Mouse (Mus musculus) adrenal gland, adult (tissue): Measurements from ENCODE around the gene Kcnma1.

Experiments used
- DNase-seq, 2 experiments: peaks; one replicate each; pipeline ENCODE4 v3.0.0; 2022 to 2023; ENCODE audit warnings: low spot score in 1 of 2; ENCODE audit not compliant: inconsistent age in 2 of 2

Gene Kcnma1

GRCm38 (mm10) chr14:23877561-23877960, 136.7 kb downstream of the Kcnma1 start:
- no peak for DNase-seq

GRCm38 (mm10) chr14:23874545-23874944, 139.7 kb downstream of the Kcnma1 start:
- DNase-seq, result no peak

- DNase-seq, result no peak
Measured at GRCm38 (mm10) chr14:23857034-23857433, 157.3 kb downstream of the Kcnma1 start.

- peak; percentile 39 to 87 for DNase-seq
Measured at GRCm38 (mm10) chr14:23854946-23855345, 159.3 kb downstream of the Kcnma1 start.

GRCm38 (mm10) chr14:23848529-23849141, 165.7 kb downstream of the Kcnma1 start:
- peak in 1 of 2 experiments; percentile 60 for DNase-seq

- peak; percentile 62 to 70 for DNase-seq
Measured at GRCm38 (mm10) chr14:23846706-23847105, 167.6 kb downstream of the Kcnma1 start.

GRCm38 (mm10) chr14:23842025-23842424, 172.3 kb downstream of the Kcnma1 start:
- DNase-seq, result no peak

- DNase-seq, result no peak
Measured at GRCm38 (mm10) chr14:23839613-23840012, 174.7 kb downstream of the Kcnma1 start.

GRCm38 (mm10) chr14:23835387-23836111, 178.7 kb downstream of the Kcnma1 start:
- DNase-seq, result peak; percentile 64 to 65

- no peak for DNase-seq
Measured at GRCm38 (mm10) chr14:23831284-23831683, 183.0 kb downstream of the Kcnma1 start.

- DNase-seq, result peak in 1 of 2 experiments; percentile 48
Measured at GRCm38 (mm10) chr14:23830316-23830715, 184.0 kb downstream of the Kcnma1 start.

- no peak for DNase-seq
Measured at GRCm38 (mm10) chr14:23828711-23829320, 185.5 kb downstream of the Kcnma1 start.

- no peak for DNase-seq
Measured at GRCm38 (mm10) chr14:23824937-23825336, 189.4 kb downstream of the Kcnma1 start.

- no peak for DNase-seq
Measured at GRCm38 (mm10) chr14:23824267-23824666, 190.0 kb downstream of the Kcnma1 start.

GRCm38 (mm10) chr14:23817585-23817984, 196.7 kb downstream of the Kcnma1 start:
- no peak for DNase-seq

- no peak for DNase-seq
Measured at GRCm38 (mm10) chr14:23810081-23810480, 204.2 kb downstream of the Kcnma1 start.

GRCm38 (mm10) chr14:23809124-23809523, 205.2 kb downstream of the Kcnma1 start:
- no peak for DNase-seq

- DNase-seq, result no peak
Measured at GRCm38 (mm10) chr14:23806378-23806777, 207.9 kb downstream of the Kcnma1 start.

GRCm38 (mm10) chr14:23796878-23797277, 217.4 kb downstream of the Kcnma1 start:
- no peak for DNase-seq

GRCm38 (mm10) chr14:23792674-23793073, 221.6 kb downstream of the Kcnma1 start:
- DNase-seq, result peak; percentile 56 to 58

- DNase-seq, result peak; percentile 75 to 83
Measured at GRCm38 (mm10) chr14:23792076-23792475, 222.2 kb downstream of the Kcnma1 start.

GRCm38 (mm10) chr14:23791261-23791691, 223.0 kb downstream of the Kcnma1 start:
- peak; percentile 68 to 92 for DNase-seq
